9 mouse cellular contexts compared by ENCODE assay signal in genomic region chrX:153498665-153499293, GRCm38 (mm10). TPM values are rescaled to one million over a fixed set of nuclear protein-coding genes. Genes with fewer than 3 reads are reported as not detected.
DNase-seq lines count a peak whose midpoint lies in the region; ATAC-seq and TF ChIP-seq lines count a peak whose summit lies in the region.
"Had no signal": no experiment of that assay in that cellular context is flagged by ENCODE, and none has a peak within 500 bp of the region (broad histone marks: within the 10 kb centered on the region; RNA-seq: fewer than 3 reads in every experiment).

No protein-coding gene starts in this region.

- peaks cover 9% of the 10 kb centered on the region for H3K36me3 ChIP-seq in embryonic facial prominence, embryonic 10.5 days (replicated peaks)
- H3K36me3 ChIP-seq in heart, embryonic 16.5 days (ENCODE audit: control insufficient read depth, insufficient read depth): no peaks in the 10 kb centered on the region
- peaks cover 10% of the 10 kb centered on the region for H3K36me3 ChIP-seq in midbrain, embryonic 10.5 days
- no peaks in the 10 kb centered on the region for H3K36me3 ChIP-seq in stomach, embryonic 16.5 days (ENCODE audit: control insufficient read depth, insufficient read depth, low read length)

- ATAC-seq in heart, embryonic 16.5 days (replicated peaks; ENCODE audit: extremely low read depth, insufficient read depth, low FRiP score): 0 out of 2 replicates have a peak, but pooled peaks have one; percentile 14
- ATAC-seq in stomach, embryonic 16.5 days (ENCODE audit: insufficient read depth, low FRiP score): no peak

- peak overlapping the region; percentile 72 for H3K4me2 ChIP-seq in heart, embryonic 16.5 days (ENCODE audit: low read depth, low read length)
- peak overlapping the region; percentile 73 for H3K4me2 ChIP-seq in stomach, embryonic 16.5 days (ENCODE audit: low read depth, low read length)

- peak overlapping the region; percentile 70 for H3K4me3 ChIP-seq in embryonic facial prominence, embryonic 10.5 days
- H3K4me3 ChIP-seq in heart, embryonic 16.5 days (ENCODE audit: low read length): peak overlapping the region; percentile 70
- H3K4me3 ChIP-seq in left cerebral cortex, adult 2 months: peak overlapping the region; percentile 61
- H3K4me3 ChIP-seq in midbrain, embryonic 10.5 days: peak overlapping the region; percentile 71
- H3K4me3 ChIP-seq in stomach, embryonic 16.5 days (replicated peaks; ENCODE audit: low read length): peak overlapping the region; percentile 60

- peak; percentile 19 for DNase-seq in urinary bladder, adult 2 months (ENCODE audit: low spot score)
- DNase-seq in urinary bladder, postnatal 4 days (ENCODE audit: low spot score in 2 of 2): no peak
- peak; percentile 52 for DNase-seq in embryonic facial prominence, embryonic 10.5 days (ENCODE audit: low spot score)
- DNase-seq in left cerebral cortex, adult 2 months (ENCODE audit: extremely low spot score in 1 of 2, low spot score in 2 of 2): peak; percentile 13 to 25
- no peak for DNase-seq in midbrain, embryonic 10.5 days (ENCODE audit: low spot score)
- no peak for DNase-seq in c-Kit-positive CD71-positive TER-119-positive erythroid progenitor cells, embryonic 14.5 days (ENCODE audit: low spot score)

- peaks cover 9% of the 10 kb centered on the region; the same call in 1 of the 2 replicates for H3K9me3 ChIP-seq in embryonic facial prominence, embryonic 10.5 days
- no peaks in the 10 kb centered on the region for H3K9me3 ChIP-seq in heart, embryonic 16.5 days (replicated peaks; ENCODE audit: control insufficient read depth, low read length)
- H3K9me3 ChIP-seq in midbrain, embryonic 10.5 days (replicated peaks): peaks cover 8% of the 10 kb centered on the region; the same call in 1 of the 2 replicates
- 0 out of 2 replicates have a peak, but pooled peaks cover 4% of the 10 kb centered on the region for H3K9me3 ChIP-seq in stomach, embryonic 16.5 days (replicated peaks; ENCODE audit: control insufficient read depth, low read length)

- no peak for TF ChIP-seq CTCF in left cerebral cortex, adult 2 months (IDR thresholded peaks at IDR 0.05)

- intact Hi-C loops in left cerebral cortex, adult 2 months (cut with DNase I): loop anchor here (1.0 to 10.0 kb wide), 4 partner anchors 22 to 264 kb away; partner anchors contain the start of genes Klf8 and Nbdy

- H3K9ac ChIP-seq in heart, embryonic 16.5 days (ENCODE audit: low read length): peak overlapping the region; percentile 85
- peak overlapping the region; percentile 88 for H3K9ac ChIP-seq in stomach, embryonic 16.5 days (ENCODE audit: low read length)

- H3K27ac ChIP-seq in embryonic facial prominence, embryonic 10.5 days (replicated peaks): peak overlapping the region; percentile 95
- peak overlapping the region; percentile 96 for H3K27ac ChIP-seq in heart, embryonic 16.5 days (ENCODE audit: low read length)
- peak overlapping the region; percentile 95 for H3K27ac ChIP-seq in left cerebral cortex, adult 2 months
- H3K27ac ChIP-seq in midbrain, embryonic 10.5 days (replicated peaks): peak overlapping the region; percentile 97
- H3K27ac ChIP-seq in stomach, embryonic 16.5 days (ENCODE audit: low read length): peak overlapping the region; percentile 95

- WGBS in embryonic facial prominence, embryonic 10.5 days: 23% methylated on average over 30 of the region's 30 CpGs
- 19% methylated on average over 30 of the region's 30 CpGs for WGBS in heart, embryonic 16.5 days
- WGBS in midbrain, embryonic 10.5 days: 18% methylated on average over 30 of the region's 30 CpGs
- 19% methylated on average over 30 of the region's 30 CpGs for WGBS in stomach, embryonic 16.5 days

- H3K4me1 ChIP-seq in embryonic facial prominence, embryonic 10.5 days: no peaks in the 10 kb centered on the region
- H3K4me1 ChIP-seq in heart, embryonic 16.5 days (ENCODE audit: control insufficient read depth, insufficient read depth, low read length): no peaks in the 10 kb centered on the region; the same call in 1 of the 2 replicates
- H3K4me1 ChIP-seq in midbrain, embryonic 10.5 days: peaks cover 13% of the 10 kb centered on the region
- H3K4me1 ChIP-seq in stomach, embryonic 16.5 days (ENCODE audit: control insufficient read depth, insufficient read depth, low read length): no peaks in the 10 kb centered on the region

- H3K27me3 ChIP-seq in embryonic facial prominence, embryonic 10.5 days (replicated peaks; ENCODE audit: low read depth, poor library complexity, severe bottlenecking): no peaks in the 10 kb centered on the region
- H3K27me3 ChIP-seq in heart, embryonic 16.5 days (ENCODE audit: control insufficient read depth, insufficient read depth, low read length): no peaks in the 10 kb centered on the region
- H3K27me3 ChIP-seq in midbrain, embryonic 10.5 days (ENCODE audit: low read depth, poor library complexity, severe bottlenecking): no peaks in the 10 kb centered on the region
- H3K27me3 ChIP-seq in stomach, embryonic 16.5 days (ENCODE audit: control insufficient read depth, insufficient read depth, low read length): no peaks in the 10 kb centered on the region

RNA-seq across cellular contexts. Expression of gene Ubqln2, which starts 0.8 kb away (rescaled TPM):
- 21.0 and 31.4 TPM in 2 replicates for polyA plus RNA-seq in urinary bladder, adult 2 months (2012; rRNA removed)
- polyA plus RNA-seq in embryonic facial prominence, embryonic 10.5 days (2016; fragmentation: Nextera tagmentation; extraction: Ambion mirVana): 34.5 and 37.3 TPM in 2 replicates
- polyA plus RNA-seq in heart, embryonic 16.5 days (2015; fragmentation: Nextera tagmentation; extraction: Ambion mirVana): 8.7 and 9.5 TPM in 2 replicates
- total RNA-seq in left cerebral cortex, adult 2 months (2021): 100 to 1,000 TPM; 211 to 223 TPM
- 32.9 and 37.5 TPM in 2 replicates for polyA plus RNA-seq in midbrain, embryonic 10.5 days (2016; fragmentation: Nextera tagmentation; extraction: Ambion mirVana)
- polyA plus RNA-seq in stomach, embryonic 16.5 days (2015; fragmentation: Nextera tagmentation; extraction: Ambion mirVana): 11.7 and 12.9 TPM in 2 replicates

RNA-seq across cellular contexts. Expression of gene Cypt3, which starts 59.6 kb away (rescaled TPM):
- not detected in 2 replicates for polyA plus RNA-seq in urinary bladder, adult 2 months (2012; rRNA removed)
- polyA plus RNA-seq in embryonic facial prominence, embryonic 10.5 days (2016; fragmentation: Nextera tagmentation; extraction: Ambion mirVana): not detected in 2 replicates
- polyA plus RNA-seq in heart, embryonic 16.5 days (2015; fragmentation: Nextera tagmentation; extraction: Ambion mirVana): not detected in 2 replicates
- total RNA-seq in left cerebral cortex, adult 2 months (2021): not detected
- 0.19 and 0.21 TPM in 2 replicates for polyA plus RNA-seq in midbrain, embryonic 10.5 days (2016; fragmentation: Nextera tagmentation; extraction: Ambion mirVana)
- polyA plus RNA-seq in stomach, embryonic 16.5 days (2015; fragmentation: Nextera tagmentation; extraction: Ambion mirVana): 0.36 TPM in 1 of 2 replicates, not detected in the other
- total RNA-seq: neutrophil, adult 5-6 weeks had no signal

Comparison
In these comparisons a context has a peak if more than half of its experiments do, and no peak if none do; other contexts are left out.
1. DNase-seq: peak in urinary bladder, adult 2 months (single experiment), embryonic facial prominence, embryonic 10.5 days (single experiment) and left cerebral cortex, adult 2 months (2 of 2); none in urinary bladder, postnatal 4 days (0 of 2), midbrain, embryonic 10.5 days (single experiment) and c-Kit-positive CD71-positive TER-119-positive erythroid progenitor cells, embryonic 14.5 days (single experiment).
2. Peak in every context shown above with its lines, with median percentiles within 50 percentile points of each other: H3K27ac ChIP-seq and H3K4me3 ChIP-seq.